Comparison of ENCODE assay signal across 11 mouse cellular contexts in genomic region chr1:54914387-54914786, GRCm38 (mm10). TPM values are rescaled to one million over a fixed set of nuclear protein-coding genes. Genes with fewer than 3 reads are reported as not detected.
DNase-seq lines count a peak whose midpoint lies in the region; ATAC-seq and TF ChIP-seq lines count a peak whose summit lies in the region.
"Had no signal": no experiment of that assay in that cellular context is flagged by ENCODE, and none has a peak within 500 bp of the region (broad histone marks: within the 10 kb centered on the region; RNA-seq: fewer than 3 reads in every experiment).

No protein-coding gene starts in this region.

- TF ChIP-seq CTCF in gastrocnemius, adult 2 months (IDR thresholded peaks at IDR 0.05), result no peak

- no peak overlapping the region for H3K4me3 ChIP-seq in gastrocnemius, adult 2 months
- H3K4me3 ChIP-seq in embryonic facial prominence, embryonic 15.5 days (replicated peaks), result no peak overlapping the region
- H3K4me3 ChIP-seq in liver, embryonic 16.5 days (ENCODE audit: low read depth, low read length), result no peak overlapping the region

- no peak overlapping the region for H3K9ac ChIP-seq in embryonic facial prominence, embryonic 15.5 days
- H3K9ac ChIP-seq in liver, embryonic 16.5 days (ENCODE audit: low read depth, low read length), result no peak overlapping the region
- H3K9ac ChIP-seq: hindbrain, embryonic 14.5 days; lung, embryonic 14.5 days had no signal

- no peaks in the 10 kb centered on the region for H3K27me3 ChIP-seq in embryonic facial prominence, embryonic 15.5 days
- no peaks in the 10 kb centered on the region for H3K27me3 ChIP-seq in liver, embryonic 16.5 days (ENCODE audit: control insufficient read depth, insufficient read depth, low read depth, low read length)

- H3K4me1 ChIP-seq in embryonic facial prominence, embryonic 15.5 days, result peaks cover 49% of the 10 kb centered on the region
- H3K4me1 ChIP-seq in liver, embryonic 16.5 days (ENCODE audit: control insufficient read depth, low read depth, low read length), result peaks cover 5% of the 10 kb centered on the region

- no peaks in the 10 kb centered on the region for H3K36me3 ChIP-seq in embryonic facial prominence, embryonic 15.5 days
- no peaks in the 10 kb centered on the region for H3K36me3 ChIP-seq in liver, embryonic 16.5 days (ENCODE audit: control insufficient read depth, insufficient read depth)

- no peak overlapping the region for H3K4me2 ChIP-seq in embryonic facial prominence, embryonic 15.5 days (replicated peaks)
- no peak overlapping the region for H3K4me2 ChIP-seq in liver, embryonic 16.5 days (ENCODE audit: low read depth, low read length)
- H3K4me2 ChIP-seq: hindbrain, embryonic 14.5 days; lung, embryonic 14.5 days had no signal

- intact Hi-C loops in gastrocnemius, adult 2 months (cut with DNase I), result no loop called here
- intact Hi-C loops in gastrocnemius, postnatal 14 days (cut with DNase I; ENCODE audit: low total_unique reads), result no loop called here

- ATAC-seq in embryonic facial prominence, embryonic 15.5 days (ENCODE audit: insufficient number of reproducible peaks, low FRiP score, low TSS enrichment, low read depth), result no peak
- ATAC-seq in liver, embryonic 16.5 days (ENCODE audit: low read depth), result no peak

- no peaks in the 10 kb centered on the region for H3K9me3 ChIP-seq in embryonic facial prominence, embryonic 15.5 days (replicated peaks)
- H3K9me3 ChIP-seq in liver, embryonic 16.5 days (replicated peaks; ENCODE audit: control insufficient read depth, low read length), result no peaks in the 10 kb centered on the region

- DNase-seq in gastrocnemius, adult 2 months, result no peak
- DNase-seq in gastrocnemius, postnatal 14 days, result no peak
- peak; percentile 70 for DNase-seq in CD4-positive helper T cell, adult 2 months (ENCODE audit: low read depth, low spot score)
- DNase-seq in cerebellum, adult 18-20 months, result no peak
- no peak for DNase-seq in kidney, postnatal 36 days
- no peak for DNase-seq in urinary bladder, postnatal 4 days (ENCODE audit: low spot score in 2 of 2)
- DNase-seq: adrenal gland, postnatal 14 days; lung, embryonic 14.5 days had no signal

- 10% methylated on average over 9 of the region's 9 CpGs for WGBS in embryonic facial prominence, embryonic 15.5 days
- WGBS in liver, embryonic 16.5 days (ENCODE audit: insufficient replicate concordance), result 14% methylated on average over 9 of the region's 9 CpGs

- peak overlapping the region; percentile 16; the same call in 1 of the 2 replicates for H3K27ac ChIP-seq in gastrocnemius, adult 2 months
- peak overlapping the region; percentile 65; the same call in 1 of the 2 replicates for H3K27ac ChIP-seq in embryonic facial prominence, embryonic 15.5 days (replicated peaks)
- H3K27ac ChIP-seq in liver, embryonic 16.5 days (ENCODE audit: low read length), result peak overlapping the region; percentile 61
- H3K27ac ChIP-seq: hindbrain, embryonic 14.5 days had no signal

RNA-seq across cellular contexts. Expression of gene Ankrd44, which starts 11.8 kb away (rescaled TPM):
- 1 to 10 TPM; 7.5 to 9.6 TPM for total RNA-seq in gastrocnemius, adult 2 months (2021)
- total RNA-seq in gastrocnemius, postnatal 14 days (2021), result 10 to 100 TPM in 1 of 2 experiments, 1 to 10 TPM in 1; 7.6 to 11.4 TPM
- 22.9 and 23.1 TPM in 2 replicates for polyA plus RNA-seq in embryonic facial prominence, embryonic 15.5 days (2015; fragmentation: Nextera tagmentation; extraction: Ambion mirVana)
- 4.8 and 4.9 TPM in 2 replicates for polyA plus RNA-seq in liver, embryonic 16.5 days (2015; fragmentation: Nextera tagmentation; extraction: Ambion mirVana)
